Mouse (Mus musculus) right cerebral cortex, adult 18-20 months (tissue): ENCODE data around the gene 1110065P20Rik.

Experiments
- DNase-seq: peaks from one replicate; pipeline ENCODE4 v3.0.0; 2022; ENCODE audit warnings: mixed read lengths

Gene 1110065P20Rik

DNA sequence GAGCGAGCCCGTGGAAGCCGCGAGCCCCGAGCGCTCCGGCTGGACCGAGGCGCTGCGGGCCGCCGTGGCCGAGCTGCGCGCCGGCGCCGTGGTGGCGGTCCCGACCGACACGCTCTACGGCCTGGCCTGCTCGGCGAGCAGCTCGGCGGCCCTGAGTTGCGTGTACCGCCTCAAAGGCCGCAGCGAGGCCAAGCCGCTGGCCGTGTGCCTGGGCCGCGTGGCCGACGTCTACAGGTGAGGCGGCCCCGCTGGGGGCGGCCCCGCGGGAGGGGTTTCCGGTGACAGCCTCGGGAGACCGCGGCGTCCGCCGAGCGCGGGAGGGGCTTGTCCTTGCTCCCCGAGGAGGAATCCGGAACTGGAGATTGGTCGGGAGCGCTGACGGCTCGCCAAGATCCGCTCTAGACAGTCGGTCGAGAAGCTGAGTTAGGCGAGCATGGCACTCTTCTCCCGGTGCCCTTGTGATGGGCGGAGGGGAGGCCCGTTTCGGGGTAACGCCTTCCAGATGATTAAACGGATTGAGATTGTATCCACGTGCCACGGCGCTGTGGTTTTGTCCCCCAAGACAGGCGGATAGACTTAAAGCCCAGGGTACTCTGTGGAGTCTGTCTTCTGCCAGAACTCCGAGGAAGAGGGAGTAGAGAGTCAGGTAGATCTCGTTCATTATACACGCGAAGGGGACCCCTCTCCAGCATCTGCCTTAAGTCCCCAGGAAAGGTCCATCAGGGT, at the start of gene 1110065P20Rik:
1110065P20Rik (minus strand) TSS at position 264 of the 726 bp plus-strand sequence.
- peak; percentile 79 for DNase-seq

DNA sequence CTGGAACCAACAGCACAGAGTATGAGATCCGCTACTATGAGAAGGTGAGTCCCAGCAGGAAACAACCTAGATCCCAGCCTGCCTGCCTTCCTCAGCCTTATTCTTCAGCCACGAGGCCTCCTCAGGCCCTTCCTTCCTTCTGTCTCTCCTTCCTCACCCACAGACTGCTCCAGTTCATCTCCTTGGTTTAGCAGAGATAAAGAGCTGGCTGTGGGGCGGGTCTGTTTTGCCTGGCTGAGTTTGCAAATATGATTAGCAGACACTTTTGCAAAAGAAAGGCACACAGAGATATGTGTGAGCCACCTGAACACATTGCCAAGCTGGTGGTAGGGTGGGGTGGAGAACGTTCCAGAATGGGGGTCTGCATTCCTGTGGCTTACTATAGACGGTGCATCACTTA, 48.9 kb upstream of the 1110065P20Rik start:
- no peak for DNase-seq

DNA sequence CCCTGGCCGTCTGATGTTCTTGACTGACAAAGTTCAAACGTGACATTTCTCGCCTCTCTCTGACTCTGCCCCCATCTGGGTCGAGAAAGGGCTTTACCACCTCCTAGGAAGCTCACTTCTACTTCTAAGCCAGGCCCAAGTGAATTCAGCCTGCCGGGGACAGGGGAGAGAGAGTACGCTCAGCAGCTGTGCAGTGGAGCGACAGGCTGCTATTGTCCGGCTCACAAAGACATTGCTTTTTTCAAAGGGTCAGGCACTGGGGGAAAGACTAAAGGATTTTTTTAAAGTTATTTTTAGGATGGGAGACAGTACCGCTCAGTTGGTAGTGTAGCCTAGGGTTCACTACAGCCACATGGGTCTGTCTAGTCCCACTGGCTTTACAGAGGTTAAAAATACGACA, 47.4 kb upstream of the 1110065P20Rik start:
- no peak for DNase-seq

DNA sequence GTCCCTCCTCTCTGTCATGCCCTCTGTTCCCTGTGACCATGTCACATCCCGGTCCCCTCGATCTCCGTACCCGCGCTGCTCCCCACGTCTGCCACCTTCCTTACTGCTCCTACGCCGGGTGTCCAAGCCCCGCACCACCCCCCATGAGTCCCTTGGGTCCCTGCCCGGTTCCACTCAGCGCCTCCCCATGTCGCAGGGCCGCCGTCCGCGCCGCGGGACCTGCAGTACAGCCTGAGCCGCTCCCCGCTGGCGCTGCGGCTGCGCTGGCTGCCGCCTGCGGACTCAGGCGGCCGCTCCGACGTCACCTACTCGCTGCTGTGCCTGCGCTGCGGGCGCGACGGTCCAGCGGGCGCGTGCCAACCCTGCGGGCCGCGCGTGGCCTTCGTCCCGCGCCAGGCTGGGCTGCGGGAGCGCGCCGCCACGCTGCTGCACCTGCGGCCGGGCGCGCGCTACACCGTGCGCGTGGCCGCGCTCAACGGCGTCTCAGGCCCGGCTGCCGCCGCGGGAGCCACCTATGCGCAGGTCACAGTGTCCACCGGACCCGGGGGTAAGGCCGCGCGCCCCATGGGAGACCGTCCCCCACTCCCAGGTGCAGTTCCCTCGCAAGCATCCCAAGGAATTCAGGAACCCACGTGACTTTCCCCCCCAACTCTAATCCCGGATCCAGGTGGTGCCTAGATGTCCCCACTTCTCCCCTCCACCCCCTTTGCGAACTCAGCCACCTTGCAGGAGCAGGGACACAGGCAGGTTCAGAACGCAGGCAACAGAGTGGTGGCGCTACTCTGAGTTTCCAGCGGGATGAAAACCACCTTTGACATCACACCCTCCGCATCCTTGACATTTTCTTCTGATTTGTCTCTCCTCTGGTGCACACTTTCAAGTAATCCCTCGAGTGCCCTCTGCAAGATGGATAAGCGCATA, 43.8 kb upstream of the 1110065P20Rik start:
- DNase-seq = peak; percentile 83

DNA sequence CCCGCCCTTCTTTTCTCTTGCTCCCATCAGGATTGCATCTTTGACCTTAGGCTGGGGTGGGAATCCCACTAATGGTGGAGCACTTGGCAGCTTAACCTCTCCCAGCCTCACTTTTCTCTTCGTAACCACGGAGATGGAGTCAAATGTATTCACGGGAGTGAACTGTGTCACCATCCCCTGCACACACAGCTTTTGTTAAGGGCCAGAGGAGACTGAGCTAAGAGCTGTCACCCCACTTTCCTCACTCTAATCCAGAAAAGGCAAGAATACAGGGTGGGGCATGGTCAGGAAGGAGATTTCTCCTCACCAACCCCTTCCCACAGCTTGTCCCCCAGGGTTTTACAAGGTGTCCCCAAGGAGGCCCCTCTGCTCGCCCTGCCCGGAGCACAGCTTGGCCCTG, 42.8 kb upstream of the 1110065P20Rik start:
- no peak for DNase-seq

DNA sequence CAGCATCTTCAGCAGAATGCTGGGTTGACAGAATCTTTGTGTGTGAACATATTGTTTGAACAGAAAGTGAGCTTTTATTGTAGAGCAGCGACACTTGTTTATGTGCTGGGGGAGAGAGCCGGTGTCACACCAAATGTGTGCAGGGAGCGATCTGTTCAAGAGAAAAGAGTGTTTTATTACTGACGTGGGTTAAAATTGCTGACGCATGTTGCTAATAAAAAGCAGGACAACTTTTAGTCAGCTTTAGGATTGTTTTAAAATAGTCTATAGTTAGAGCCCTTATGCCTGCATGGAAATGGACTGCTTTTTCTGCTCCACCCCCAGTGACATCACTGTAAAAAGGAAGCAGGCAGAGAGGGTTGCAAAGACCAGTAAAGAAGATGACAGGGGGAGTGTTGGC, 39.8 kb upstream of the 1110065P20Rik start:
- peak; percentile 46 for DNase-seq

DNA sequence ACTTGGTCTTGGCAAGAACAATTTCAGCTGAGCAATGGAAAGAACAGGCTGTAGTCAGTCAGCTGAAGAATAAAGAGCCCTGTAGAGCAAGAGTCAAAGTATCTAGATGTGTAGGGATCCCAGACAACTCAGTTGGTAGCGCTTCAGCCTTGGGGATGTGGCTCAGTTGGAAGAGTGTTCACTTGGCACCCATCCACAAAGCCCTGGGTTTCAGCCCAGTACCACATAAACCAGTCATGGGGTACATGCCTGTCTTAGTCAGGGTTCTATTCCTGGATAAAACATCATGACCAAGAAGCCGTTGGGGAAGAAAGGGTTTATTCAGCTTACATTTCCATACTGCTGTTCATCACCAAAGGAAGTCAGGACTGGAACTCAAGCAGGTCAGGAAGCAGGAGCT, 38.9 kb upstream of the 1110065P20Rik start:
- DNase-seq = no peak

DNA sequence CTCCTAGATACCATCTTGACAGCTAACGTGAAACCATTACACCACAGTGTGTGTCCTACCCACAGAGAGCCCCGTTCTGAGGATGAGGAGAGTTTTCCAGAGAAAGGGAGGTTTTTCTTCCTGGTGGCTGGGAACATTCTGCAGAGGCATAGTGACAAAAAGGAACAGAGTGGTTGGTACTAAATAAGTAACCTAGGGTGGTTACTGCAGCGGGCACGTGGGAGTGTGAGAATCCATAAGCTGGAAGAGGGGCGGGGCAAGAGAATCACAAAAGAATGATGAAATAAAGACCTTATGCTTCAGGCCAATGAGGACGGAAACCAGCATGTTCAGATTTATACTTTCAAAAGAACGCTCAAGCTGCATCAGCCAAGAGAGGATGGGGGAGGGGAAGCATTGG, 37.7 kb upstream of the 1110065P20Rik start:
- peak; percentile 68 for DNase-seq

DNA sequence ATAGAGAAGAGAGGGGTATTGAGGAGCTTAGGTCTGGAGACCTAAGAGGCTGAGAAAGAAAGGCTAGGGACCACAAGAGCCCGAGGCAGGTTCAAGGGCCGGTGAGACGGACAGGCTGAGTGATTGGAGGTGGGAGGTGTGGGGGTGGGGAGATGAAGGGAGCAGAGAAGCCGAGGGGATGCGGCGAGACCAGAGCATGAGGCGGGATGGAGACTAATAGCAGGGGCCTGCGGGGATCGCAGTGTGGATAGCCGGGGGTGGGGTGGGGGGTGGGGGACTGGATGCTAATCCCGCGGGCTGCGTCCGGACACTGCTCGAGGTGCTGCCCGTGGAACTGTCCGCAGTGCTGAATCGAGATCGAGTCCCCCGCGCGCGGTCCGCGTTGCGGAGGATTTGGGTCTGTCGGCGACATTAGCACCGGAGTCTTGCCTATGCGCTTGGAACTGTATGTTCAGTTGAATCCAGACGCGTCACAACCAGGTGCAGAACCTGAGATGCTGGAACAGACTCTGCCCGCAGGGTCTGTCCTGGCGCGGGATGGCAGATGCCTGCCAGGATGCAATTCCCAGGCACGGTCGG, 31.2 kb upstream of the 1110065P20Rik start:
- peak; percentile 35 for DNase-seq

DNA sequence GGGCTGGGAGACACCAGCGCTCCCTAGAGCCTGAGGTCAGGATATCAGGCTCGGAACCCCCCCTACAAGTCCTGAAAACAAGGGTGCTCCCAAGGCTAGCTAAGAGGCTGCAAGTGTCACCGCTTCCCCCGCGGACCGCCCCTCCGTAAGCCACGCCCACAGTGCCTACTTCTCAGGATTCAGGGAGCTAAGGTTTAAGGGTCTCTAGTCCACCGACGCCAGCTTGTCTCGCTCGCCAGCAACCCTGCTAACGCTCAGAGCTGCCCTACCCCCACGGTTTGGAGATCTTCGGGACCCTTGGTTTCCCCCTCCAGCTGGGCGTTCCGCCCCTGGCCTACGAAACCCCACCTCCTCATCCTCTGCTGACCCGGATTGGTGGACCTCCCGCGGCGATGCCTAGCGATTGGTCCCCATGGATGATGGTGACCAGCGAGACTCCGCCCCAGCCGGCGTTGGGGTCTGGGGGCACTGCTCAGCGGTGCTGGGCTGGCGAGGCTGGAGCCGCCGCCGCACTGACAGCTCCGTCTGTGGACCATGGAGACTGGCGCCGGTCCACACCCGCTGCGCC, 30.4 kb upstream of the 1110065P20Rik start:
- peak; percentile 90 for DNase-seq

DNA sequence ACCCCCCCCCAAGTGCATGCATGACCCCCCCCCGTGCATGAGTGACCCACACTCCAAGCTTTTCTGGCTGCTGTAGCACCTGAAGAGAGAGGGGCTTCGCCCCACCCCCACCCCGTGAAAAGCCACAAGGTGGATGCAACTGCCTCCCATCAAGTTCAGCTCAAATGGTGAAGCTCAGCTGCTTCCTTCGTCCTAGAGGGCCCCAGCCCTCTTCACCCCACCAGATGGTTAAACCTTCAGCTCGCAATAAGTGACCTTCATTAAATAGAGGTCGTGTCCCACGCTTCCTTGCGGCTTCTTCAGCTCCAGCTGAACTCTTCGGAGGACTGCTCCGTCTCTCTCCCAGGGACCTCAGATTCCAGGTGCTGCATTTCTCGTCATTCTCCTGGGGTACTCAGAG, 29.6 kb upstream of the 1110065P20Rik start, which contains the start of gene Epha10:
Epha10 (plus strand) TSS at position 301 of the 400 bp plus-strand sequence.
- DNase-seq = no peak

DNA sequence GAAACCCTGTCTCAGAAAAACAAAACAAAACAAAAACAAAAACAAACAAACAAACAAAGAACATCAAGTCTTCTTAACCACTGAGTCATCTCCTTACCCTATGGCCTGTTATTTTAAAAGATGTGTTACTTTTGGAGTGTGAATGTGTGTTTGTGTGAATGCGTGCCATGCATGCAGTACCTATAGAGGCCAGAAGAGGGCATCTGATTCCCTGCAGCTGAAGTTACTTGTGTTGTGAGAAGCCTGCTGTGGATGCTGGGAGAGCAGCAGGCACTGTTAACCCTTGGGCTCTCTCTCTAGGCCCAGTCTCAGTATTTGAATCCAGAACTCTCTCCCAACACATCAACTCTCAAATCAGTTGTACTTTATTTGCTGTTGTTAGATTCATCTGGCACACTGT, 21.7 kb upstream of the 1110065P20Rik start:
- no peak for DNase-seq

DNA sequence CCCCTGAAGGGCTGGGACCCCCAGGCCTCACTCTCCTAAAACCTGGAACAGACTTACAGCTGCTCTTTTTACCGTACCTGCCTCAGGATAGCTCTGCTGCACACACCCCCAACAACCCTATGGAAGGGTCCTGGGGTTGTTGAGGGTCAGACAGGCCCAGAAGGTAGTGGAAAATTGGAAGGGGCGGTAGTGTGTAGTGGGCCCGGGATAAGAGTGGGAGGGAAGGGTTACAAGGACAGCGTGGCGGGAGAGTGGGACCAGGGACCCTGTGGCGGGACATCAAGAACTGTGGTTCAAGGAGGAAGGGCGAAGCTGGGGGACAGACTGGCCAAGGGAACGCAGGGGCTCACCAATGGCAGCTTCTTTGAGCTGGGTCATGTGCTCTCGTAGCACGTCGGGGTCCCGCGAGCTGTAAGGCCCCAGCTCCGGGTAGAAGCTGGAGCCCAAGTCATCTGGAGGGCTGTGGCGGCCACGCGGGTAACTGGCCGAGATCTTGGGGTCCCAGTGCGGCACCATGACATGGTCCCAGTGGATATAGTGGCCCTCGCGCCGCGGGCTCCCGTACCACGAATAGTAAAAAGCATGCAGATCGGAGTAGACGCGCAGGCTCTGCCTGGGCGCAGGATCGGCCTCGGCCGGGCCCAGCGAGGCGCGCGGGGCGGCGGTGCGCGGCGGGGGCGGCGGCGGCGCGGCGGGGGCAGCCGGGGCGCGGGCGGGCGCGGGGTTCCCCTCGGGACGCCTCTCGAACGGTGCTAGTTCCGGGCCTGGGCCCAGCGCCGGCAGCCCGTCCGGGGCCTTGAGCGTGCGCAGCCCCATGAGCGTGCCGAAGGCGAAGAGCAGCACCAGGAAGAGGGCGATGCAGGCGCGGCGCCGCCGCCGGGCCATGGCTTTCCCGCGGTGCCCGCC, 10.5 kb upstream of the 1110065P20Rik start, which contains the start of gene Maneal:
Maneal (minus strand) TSS at position 889 of the 906 bp plus-strand sequence.
- DNase-seq = peak; percentile 42

DNA sequence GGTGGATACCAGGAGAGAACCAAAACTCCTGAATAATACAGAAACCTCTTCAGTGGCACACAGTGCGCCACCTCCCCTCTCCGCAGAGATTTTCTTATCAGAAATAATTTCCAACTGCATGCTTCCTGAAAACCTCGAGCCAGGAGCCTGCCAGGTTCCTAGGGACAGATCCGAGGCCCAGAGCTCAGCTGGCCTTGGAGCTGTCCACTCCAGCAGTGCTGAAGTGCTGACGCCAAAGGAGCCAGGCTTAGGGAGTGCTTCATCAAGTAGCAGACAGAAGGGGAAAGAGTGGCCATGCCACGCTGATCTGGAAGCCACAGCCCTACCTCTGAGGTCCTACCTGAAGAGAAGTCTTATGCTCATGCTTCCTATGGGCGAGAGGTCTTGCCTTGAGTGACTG, 9.4 kb upstream of the 1110065P20Rik start:
- DNase-seq = no peak

DNA sequence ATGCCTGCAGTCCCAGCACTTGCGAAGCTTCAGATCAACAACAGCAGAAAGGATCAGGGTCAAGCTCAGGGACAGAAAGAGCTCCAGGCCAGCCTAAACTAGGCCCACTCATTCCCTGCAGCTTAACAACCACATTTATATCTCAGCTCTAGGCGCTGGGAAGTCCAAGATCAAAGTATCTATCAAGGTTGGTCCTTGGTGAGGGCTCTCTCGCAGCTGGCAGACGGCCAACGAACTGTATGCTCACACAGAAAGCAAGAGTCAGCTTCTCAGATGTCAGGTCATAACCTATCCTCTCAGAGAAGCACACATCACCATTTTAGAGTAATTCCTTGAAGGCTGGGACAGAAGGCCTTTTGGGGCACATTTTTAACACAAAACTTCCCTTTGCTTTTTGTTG, 7.4 kb upstream of the 1110065P20Rik start:
- no peak for DNase-seq

DNA sequence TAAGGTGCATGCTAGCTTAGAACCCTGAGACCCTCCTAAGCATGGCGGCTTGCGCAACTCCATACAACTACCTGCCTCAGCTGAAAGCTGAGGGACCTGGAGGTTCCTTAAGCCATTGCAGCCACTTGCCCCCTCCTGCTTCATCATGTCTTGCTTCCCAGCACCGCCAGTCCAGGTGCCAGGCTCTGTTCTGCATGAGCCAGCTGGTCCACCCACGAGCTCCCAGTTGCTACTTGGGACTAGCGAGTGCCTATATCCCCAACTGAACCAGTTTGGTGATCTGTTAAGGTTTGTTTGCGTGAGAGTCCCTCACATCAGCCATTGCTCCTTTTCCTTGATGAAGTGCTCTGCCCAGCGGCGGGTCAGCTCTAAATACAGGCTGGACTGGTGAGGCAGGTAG, 5.3 kb upstream of the 1110065P20Rik start:
- peak; percentile 67 for DNase-seq

DNA sequence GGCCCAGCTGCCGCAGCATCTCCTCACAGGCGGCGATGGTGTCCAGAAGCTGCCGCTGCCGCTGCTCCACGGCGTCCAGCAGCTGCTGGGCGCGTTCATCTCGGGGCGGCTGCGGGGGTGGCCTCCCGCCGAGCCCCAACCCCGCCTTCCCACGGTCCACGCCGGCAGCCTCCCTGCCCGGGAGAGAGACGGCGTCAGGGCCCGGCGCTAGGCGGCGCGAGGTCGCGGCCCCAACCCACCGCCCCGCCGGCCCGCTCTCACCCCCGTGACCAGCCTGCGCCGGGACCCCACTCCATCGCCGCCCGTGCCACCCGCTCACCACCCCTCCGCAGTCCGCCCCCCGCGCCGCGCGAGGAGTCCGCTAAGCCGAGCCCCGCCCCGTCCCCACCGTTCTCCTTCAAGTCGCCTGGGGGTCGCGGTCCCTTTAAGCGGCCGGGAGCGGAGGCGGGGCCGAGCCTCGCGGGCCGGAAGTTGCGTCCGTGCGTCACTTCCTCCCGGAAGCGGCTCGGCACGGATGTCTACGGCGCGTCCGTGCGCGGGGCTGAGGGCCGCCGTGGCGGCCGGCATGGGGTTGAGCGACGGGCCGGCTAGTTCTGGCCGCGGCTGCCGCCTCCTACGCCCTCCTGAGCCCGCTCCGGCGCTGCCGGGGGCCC, 609 bp downstream of the 1110065P20Rik start, which contains the start of gene Yrdc:
Yrdc (plus strand) TSS at position 419 of the 653 bp plus-strand sequence.
- peak; percentile 95 for DNase-seq

DNA sequence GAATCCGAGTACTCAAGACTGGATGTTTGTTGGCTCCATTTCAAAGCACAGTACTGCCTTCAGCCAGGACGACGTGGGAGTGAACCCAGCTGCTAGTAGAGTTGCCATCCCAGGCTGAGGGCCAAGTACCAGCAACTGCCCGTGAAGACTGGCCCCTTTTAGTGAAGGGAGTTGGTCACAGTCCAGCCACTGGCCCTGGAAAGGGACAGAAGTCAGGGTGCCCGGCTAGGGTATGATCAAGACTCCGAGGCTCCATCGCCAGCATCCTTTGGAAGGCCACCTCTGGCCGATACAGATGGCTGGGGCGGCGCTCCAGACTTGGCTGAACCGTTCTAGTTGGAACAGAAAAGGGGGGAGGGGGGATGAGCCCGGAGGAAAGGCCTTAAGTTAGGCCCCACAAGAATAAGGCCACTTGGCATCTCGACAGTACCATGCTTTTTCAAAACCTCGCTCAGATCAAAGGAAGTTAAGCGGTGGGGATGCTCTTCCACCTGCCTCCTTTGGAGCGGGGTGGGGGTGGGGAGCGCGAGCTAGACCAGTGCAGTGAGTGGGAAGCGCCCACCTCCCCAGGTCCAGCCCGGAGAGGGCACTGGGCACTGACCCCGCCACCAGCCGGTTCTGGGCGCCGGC, 1.2 kb downstream of the 1110065P20Rik start:
- peak; percentile 86 for DNase-seq

DNA sequence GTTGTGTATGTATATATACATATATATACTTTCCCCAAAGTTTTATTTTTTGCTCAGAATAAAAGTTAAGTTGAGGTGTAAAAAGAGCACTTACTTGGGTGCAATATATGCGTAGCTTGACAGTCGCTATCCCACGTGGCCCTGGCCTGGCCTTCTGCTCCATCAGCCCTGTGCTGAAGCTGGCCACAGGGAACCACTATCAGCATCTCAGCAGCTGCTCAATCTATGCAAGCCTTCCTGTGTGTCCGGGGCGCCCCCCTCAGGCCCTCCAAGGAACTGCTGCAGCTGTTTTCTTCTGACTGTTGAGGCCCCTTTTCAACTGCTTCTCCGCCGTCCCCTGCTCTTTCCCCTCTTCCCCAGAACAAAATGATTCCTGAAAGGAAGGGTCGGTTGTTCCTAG, 3.4 kb downstream of the 1110065P20Rik start:
- peak; percentile 79 for DNase-seq

DNA sequence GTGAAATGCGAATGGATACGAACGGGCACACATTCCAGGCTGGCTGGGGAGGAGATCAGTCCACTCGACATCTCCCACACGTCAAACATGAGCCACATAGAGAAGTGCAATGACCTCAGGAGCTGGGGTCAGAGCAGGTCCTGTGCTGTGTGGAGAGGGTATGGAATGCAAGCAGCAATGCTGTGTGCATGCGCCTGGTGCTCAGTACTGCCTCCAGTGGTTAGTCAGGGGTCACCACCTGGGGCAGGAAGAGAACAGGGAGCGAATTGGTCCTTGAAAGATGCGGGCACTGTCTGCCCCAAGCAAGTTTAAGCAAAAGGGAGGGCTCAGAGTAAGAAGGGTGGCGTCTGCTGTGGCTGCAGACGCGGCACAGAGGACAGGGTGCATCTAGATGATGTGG, 7.5 kb downstream of the 1110065P20Rik start:
- DNase-seq = no peak

DNA sequence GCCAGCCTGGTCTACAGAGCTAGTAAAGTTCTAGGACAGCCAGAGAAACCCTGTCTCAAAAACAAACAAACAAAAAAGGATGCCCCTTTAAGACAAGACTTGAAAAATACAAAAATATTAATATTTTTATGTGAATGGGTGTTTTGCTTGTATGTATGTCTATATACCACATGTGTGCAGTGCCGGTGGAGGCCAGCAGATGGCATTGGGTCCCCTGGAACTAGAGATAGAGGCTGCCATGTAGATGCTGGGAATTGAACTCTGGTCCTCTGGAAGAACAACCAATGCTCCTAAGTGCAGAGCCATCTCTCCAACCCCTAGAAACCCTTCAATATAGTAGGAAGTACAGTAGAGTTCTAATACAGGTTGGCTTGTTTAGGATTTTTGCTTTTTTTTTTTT, 10.0 kb downstream of the 1110065P20Rik start:
- DNase-seq = no peak
